Mouse (Mus musculus): ENCODE data around the gene Slc9a9. TPM values are rescaled to one million over a fixed set of nuclear protein-coding genes. Genes with fewer than 3 reads are reported as not detected.

The Slc9a9 gene
- polyA plus RNA-seq, 1 experiment from 2014 or later = 1.6 TPM

DNA sequence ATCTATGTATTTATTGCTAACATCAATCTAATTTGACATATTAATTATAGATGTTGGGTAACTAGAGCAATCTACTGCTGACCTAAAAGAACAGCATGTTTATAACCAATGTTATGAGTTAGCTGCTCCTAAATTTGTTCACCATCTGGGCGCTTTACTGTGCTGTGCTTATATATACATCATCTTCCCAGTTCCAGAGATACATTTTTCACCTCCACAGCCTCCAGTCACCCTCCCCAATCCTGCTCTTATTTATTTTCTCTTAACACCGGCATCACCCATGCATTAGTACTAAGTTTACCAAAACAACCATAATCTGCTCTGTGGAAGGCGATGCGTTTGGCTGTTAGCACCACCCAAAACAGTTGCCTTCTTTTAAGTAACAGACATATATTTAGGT lies 391.0 kb downstream of the Slc9a9 start:
- ATAC-seq (ENCODE audit: low read depth) = no peak

DNA sequence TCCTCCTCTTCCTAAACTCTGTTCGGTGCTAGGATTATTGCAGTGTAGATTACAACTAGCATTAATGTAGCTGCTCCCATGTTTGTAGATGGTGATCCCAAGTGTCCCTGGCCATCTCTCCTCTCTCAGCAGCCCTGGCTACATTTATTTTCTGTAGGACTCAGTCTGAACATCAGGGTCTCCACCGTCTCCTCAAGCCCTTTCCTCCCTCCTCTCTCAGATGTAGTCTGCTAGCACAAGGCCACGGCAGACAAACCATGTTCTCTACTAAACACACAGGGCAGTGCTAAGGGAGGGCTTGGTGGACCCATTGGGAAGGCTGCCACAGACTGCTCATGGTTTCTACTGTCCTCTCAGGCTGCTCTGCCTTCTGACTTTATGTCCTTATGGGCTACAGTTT lies 397.3 kb downstream of the Slc9a9 start:
- Histone ChIP-seq H3K27ac (no peak overlapping the region), H3K4me1 (replicated peaks) (no peaks in the 10 kb centered on the region), H3K4me3 (replicated peaks) (no peak overlapping the region), H3K36me3 (no peaks in the 10 kb centered on the region), H3K9me3 (replicated peaks) (no peaks in the 10 kb centered on the region), H3K9ac (no peak overlapping the region), H3K27me3 (no peaks in the 10 kb centered on the region), H3K4me2 (no peak overlapping the region)
- ATAC-seq (ENCODE audit: low read depth) (no peak), DNase-seq (no peak)
- WGBS (ENCODE audit: insufficient replicate concordance) = 24% methylated on average over 2 of the region's 3 CpGs

More for the DNA sequence above, 391.0 kb downstream of the Slc9a9 start:
- H3K9ac ChIP-seq = no peak overlapping the region
- H3K9me3 ChIP-seq (replicated peaks) = no peaks in the 10 kb centered on the region
- no peak overlapping the region for H3K27ac ChIP-seq
- no peaks in the 10 kb centered on the region for H3K36me3 ChIP-seq
- no peaks in the 10 kb centered on the region for H3K4me1 ChIP-seq (replicated peaks)
- no peak overlapping the region for H3K4me2 ChIP-seq
- H3K4me3 ChIP-seq (replicated peaks) = no peak overlapping the region
- WGBS (ENCODE audit: insufficient replicate concordance) = 76% methylated on average over 4 of the region's 4 CpGs
- H3K27me3 ChIP-seq = no peaks in the 10 kb centered on the region
- no peak for DNase-seq

DNA sequence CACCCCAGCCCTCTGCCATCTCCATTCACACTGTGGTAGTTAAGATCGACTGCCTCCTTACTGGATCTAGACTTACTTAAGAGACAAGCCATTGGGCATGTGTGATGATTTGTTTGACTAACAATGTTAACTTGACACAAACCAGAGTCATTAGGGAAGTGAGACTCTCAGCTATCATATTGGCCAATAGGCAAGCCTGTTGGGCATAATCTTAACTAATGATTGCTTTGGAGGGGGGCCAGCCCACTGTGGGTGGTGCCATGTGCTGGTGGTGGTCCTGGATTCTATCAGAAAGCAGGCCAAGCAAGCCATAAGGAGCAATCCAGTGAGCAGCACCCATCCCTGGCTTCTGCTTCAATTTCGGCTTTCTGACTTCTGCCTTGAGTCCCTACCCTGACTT lies 398.8 kb downstream of the Slc9a9 start:
- no peaks in the 10 kb centered on the region for H3K27me3 ChIP-seq
- H3K27ac ChIP-seq = no peak overlapping the region
- ATAC-seq (ENCODE audit: low read depth) = no peak
- H3K9ac ChIP-seq = no peak overlapping the region
- H3K4me1 ChIP-seq (replicated peaks) = no peaks in the 10 kb centered on the region
- whole genome bisulfite sequencing (ENCODE audit: insufficient replicate concordance) = 66% methylated on average over 2 of the region's 2 CpGs
- no peak overlapping the region for H3K4me2 ChIP-seq
- no peak for DNase-seq
- H3K4me3 ChIP-seq (replicated peaks) = no peak overlapping the region
- H3K36me3 ChIP-seq = no peaks in the 10 kb centered on the region
- no peaks in the 10 kb centered on the region for H3K9me3 ChIP-seq (replicated peaks)

DNA sequence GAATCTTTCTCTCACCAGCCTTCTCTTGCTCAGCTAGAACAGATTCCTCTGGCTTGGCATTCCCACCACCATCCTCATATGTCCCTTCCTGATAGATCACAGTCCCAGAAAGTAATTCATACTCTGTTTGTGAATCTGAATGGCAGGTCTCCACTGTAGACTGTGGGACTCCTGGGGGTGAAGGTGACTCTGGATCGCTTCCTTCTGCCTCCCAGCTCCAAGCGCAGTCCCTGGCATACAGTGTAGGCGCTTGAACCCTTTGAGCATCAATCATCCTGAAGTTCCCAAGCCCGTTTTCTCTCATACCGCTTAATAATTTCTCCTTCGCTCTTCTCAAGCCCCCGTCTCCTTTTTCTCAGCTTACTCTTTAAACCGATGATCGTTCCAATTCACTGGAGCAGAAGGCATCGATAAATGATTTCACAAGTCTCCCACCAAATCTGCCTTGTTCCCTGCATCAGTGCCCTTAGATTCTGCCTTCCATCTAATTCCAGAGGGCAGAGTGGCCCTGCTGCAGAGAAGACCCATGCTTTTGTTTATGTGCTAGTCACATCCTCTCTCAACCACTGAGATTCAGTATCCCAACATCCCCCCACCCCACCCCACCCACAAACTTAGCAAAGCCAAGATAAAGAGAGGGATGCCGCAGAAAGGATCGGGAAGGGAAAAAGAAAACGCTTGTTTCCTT lies 401.3 kb downstream of the Slc9a9 start:
- no peak overlapping the region for H3K4me2 ChIP-seq
- H3K27me3 ChIP-seq = no peaks in the 10 kb centered on the region
- H3K27ac ChIP-seq = no peak overlapping the region
- DNase-seq = no peak
- no peaks in the 10 kb centered on the region for H3K36me3 ChIP-seq
- H3K4me1 ChIP-seq (replicated peaks) = no peaks in the 10 kb centered on the region
- no peak overlapping the region for H3K9ac ChIP-seq
- 72% methylated on average over 13 of the region's 13 CpGs for WGBS (ENCODE audit: insufficient replicate concordance)
- H3K4me3 ChIP-seq (replicated peaks) = no peak overlapping the region
- ATAC-seq (ENCODE audit: low read depth) = no peak
- no peaks in the 10 kb centered on the region for H3K9me3 ChIP-seq (replicated peaks)

DNA sequence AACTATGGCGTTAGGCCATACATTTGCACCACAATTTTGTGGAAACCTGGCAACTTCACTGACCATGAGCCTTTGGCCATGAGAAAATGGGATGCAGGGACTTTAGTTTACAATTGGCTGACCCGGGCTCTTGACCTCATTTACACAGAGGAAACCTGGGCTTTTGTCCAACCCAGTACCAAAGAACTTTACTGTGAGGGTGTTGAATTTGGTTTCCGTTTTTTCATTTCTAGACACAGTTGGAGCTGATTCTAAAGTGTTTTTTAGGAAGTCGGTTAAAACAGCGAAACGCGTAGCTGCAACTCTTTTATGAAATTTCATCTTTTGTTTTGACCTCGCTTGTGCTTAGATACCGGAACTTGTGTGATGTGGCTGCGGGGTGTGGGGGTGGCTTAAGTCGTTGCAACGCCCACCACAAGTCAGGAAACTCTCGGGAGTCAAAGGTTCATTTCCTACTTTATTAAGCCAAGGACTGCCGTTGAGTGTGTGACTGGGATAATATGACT lies 402.8 kb downstream of the Slc9a9 start:
- Histone ChIP-seq H3K4me2 (no peak overlapping the region), H3K27me3 (no peaks in the 10 kb centered on the region), H3K4me3 (replicated peaks) (no peak overlapping the region), H3K27ac (no peak overlapping the region), H3K9me3 (replicated peaks) (no peaks in the 10 kb centered on the region), H3K4me1 (replicated peaks) (no peaks in the 10 kb centered on the region), H3K36me3 (no peaks in the 10 kb centered on the region), H3K9ac (no peak overlapping the region)
- DNase-seq (no peak), ATAC-seq (ENCODE audit: low read depth) (peak; percentile 39; the same call in 1 of the 2 replicates)
- 65% methylated on average over 14 of the region's 14 CpGs for WGBS (ENCODE audit: insufficient replicate concordance)

DNA sequence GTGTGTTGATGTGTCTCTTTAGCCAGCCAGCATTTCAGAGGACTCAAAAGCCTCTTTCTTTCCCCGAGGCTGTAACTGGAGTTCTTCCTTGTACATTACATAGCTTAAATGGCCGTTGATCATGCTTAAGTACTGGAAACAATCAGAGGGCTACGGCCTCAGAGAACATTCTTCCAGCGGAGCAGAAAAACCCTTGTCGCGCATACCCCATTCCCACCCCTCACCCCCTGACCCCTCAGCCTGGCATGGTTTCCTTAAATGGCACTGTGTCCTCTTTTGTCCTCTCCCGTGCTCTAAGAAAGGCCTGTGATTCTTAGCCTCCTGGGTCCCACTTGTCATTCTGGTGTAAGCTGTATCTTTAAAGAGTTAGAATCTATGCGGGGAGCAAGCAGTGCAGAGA lies 404.0 kb downstream of the Slc9a9 start:
- Histone ChIP-seq H3K9me3 (replicated peaks) (no peaks in the 10 kb centered on the region), H3K4me1 (replicated peaks) (no peaks in the 10 kb centered on the region), H3K9ac (no peak overlapping the region), H3K36me3 (no peaks in the 10 kb centered on the region), H3K27me3 (no peaks in the 10 kb centered on the region), H3K4me3 (replicated peaks) (no peak overlapping the region), H3K4me2 (no peak overlapping the region), H3K27ac (no peak overlapping the region)
- no peak for DNase-seq
- WGBS (ENCODE audit: insufficient replicate concordance) = 70% methylated on average over 8 of the region's 8 CpGs
- no peak for ATAC-seq (ENCODE audit: low read depth)

DNA sequence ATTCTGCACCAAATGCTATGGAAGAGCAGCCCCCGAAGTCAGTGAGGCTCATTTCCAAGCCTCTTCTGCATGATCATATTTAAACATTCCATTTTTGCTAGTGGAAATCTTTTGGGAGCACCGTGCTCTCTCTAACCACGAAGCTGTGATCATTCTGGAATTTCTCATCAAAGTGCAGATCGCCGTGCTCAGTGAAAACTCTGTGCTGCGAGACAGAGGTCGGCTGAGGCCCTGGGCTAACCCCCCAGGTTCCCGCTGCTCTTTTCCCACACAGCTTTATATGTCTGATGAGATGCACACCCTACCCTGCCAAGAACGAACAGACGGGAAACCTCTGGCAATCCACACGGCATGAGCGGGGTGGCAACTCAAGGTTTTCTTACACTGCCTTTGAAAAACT lies 406.1 kb downstream of the Slc9a9 start:
- Histone ChIP-seq H3K9me3 (replicated peaks) (no peaks in the 10 kb centered on the region), H3K27me3 (no peaks in the 10 kb centered on the region), H3K27ac (no peak overlapping the region), H3K9ac (no peak overlapping the region), H3K4me2 (no peak overlapping the region), H3K4me3 (replicated peaks) (no peak overlapping the region), H3K36me3 (no peaks in the 10 kb centered on the region), H3K4me1 (replicated peaks) (no peaks in the 10 kb centered on the region)
- no peak for DNase-seq
- WGBS (ENCODE audit: insufficient replicate concordance) = 70% methylated on average over 12 of the region's 12 CpGs
- no peak for ATAC-seq (ENCODE audit: low read depth)

DNA sequence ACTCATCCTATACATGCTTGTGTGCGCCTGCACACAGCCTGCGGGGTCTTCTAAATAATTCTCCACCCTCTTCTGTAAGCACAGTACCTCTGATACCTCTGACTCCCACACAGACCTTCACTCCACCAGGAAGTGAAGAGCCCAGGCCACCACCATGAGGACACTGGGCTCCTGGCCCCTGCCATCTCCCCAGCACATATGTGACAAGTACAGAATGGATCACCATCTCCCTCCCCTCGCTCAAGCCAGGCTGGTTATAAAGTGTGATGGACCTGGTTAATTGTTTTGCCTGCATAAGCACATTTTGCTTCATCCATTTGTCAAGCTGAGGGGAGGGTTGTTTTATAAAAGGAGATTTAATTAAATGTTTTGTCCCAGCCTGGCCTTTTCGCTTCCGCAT lies 408.2 kb downstream of the Slc9a9 start:
- no peak overlapping the region for H3K9ac ChIP-seq
- H3K27ac ChIP-seq = no peak overlapping the region
- no peaks in the 10 kb centered on the region for H3K9me3 ChIP-seq (replicated peaks)
- 77% methylated on average over 5 of the region's 5 CpGs for WGBS (ENCODE audit: insufficient replicate concordance)
- ATAC-seq (ENCODE audit: low read depth) = no peak
- H3K4me2 ChIP-seq = no peak overlapping the region
- H3K4me3 ChIP-seq (replicated peaks) = no peak overlapping the region
- no peaks in the 10 kb centered on the region for H3K4me1 ChIP-seq (replicated peaks)
- DNase-seq = no peak
- no peaks in the 10 kb centered on the region for H3K27me3 ChIP-seq
- H3K36me3 ChIP-seq = no peaks in the 10 kb centered on the region

DNA sequence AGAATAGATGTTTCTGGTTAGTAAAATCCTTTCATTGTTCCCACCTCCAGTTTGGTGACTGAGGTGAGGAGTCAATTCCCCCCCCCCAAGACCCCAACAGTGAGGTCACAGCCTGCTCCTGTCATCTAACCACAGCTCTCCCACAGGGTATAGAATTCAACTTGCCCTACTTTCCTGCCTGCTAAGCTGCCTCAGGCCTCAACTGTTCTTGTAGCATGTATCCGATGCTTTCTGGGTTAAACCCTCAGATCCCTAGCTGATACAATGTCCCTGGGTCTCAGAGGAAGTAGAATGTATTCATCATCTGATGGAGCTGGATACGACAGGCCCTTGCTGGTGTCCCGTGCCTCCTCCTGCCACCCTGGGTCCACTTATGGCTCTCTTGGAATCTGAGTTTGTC lies 408.9 kb downstream of the Slc9a9 start:
- Histone ChIP-seq H3K4me3 (replicated peaks) (no peak overlapping the region), H3K4me2 (no peak overlapping the region), H3K9ac (no peak overlapping the region), H3K36me3 (no peaks in the 10 kb centered on the region), H3K27ac (no peak overlapping the region), H3K4me1 (replicated peaks) (no peaks in the 10 kb centered on the region), H3K9me3 (replicated peaks) (no peaks in the 10 kb centered on the region), H3K27me3 (no peaks in the 10 kb centered on the region)
- WGBS (ENCODE audit: insufficient replicate concordance) = 47% methylated on average over 3 of the region's 3 CpGs
- ATAC-seq (ENCODE audit: low read depth) (no peak), DNase-seq (no peak)

DNA sequence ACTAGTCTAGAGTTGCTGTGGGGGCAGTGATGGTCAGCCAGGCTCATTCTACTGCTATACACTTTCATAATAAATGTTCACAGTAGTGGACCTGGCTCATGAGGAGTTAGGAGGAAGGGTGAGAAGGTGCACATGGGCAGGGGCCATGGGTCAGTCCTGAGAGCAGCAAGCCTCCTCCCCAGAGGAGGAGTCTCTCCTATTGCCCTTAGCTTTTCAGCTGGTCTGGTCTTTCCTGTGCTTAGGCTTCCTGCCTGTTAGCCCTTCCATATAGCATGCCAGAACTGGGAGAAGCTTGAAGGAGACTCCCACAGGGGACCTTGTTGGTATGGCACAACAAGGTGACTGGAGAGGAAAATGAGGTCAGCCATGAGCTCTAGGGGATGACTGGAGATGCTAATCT lies 410.2 kb downstream of the Slc9a9 start:
- H3K9me3 ChIP-seq (replicated peaks) = no peaks in the 10 kb centered on the region
- no peaks in the 10 kb centered on the region for H3K36me3 ChIP-seq
- no peak overlapping the region for H3K27ac ChIP-seq
- ATAC-seq (ENCODE audit: low read depth) (no peak), DNase-seq (no peak)
- no peak overlapping the region for H3K9ac ChIP-seq
- H3K27me3 ChIP-seq = no peaks in the 10 kb centered on the region
- no peak overlapping the region for H3K4me3 ChIP-seq (replicated peaks)
- H3K4me2 ChIP-seq = no peak overlapping the region
- H3K4me1 ChIP-seq (replicated peaks) = no peaks in the 10 kb centered on the region

DNA sequence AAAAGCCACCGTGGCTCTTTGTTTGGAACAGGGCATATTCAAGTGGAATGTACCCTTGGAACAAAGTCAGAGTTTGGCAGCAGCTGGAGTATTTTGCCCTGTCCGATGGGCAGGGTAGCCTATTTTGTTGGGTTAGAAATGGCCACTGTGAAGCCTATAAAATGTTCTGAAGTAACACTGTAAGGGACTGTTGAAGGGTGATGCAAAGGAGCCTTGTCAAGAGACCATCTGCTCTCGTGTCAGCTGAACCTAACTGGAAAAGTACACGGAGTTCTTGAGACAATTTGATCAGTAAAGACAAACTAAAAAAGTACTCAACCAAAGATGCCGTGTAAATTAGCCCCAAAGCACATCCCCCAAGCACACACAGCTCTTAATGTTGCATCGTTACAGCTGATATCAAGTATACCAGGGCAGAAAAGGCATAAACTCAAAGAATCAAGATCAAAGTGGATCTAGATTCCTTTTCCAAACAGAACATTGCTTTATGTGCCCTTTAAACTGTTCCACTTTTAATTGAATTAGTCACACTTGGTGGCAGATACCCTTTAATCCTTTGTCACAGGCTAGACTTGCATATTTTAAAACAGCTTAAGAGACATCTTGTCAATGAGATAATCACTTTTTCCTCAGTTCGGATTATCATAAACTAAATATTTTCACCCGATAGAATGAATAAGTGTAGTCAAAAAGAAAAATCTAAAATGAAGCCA lies 416.6 kb downstream of the Slc9a9 start:
- 68% methylated on average over 8 of the region's 8 CpGs for WGBS (ENCODE audit: insufficient replicate concordance)
- H3K27ac ChIP-seq = no peak overlapping the region
- no peak overlapping the region for H3K9ac ChIP-seq
- ATAC-seq (ENCODE audit: low read depth) (no peak), DNase-seq (no peak)
- no peaks in the 10 kb centered on the region for H3K9me3 ChIP-seq (replicated peaks)
- no peaks in the 10 kb centered on the region for H3K36me3 ChIP-seq
- H3K4me2 ChIP-seq = no peak overlapping the region
- H3K4me3 ChIP-seq (replicated peaks) = no peak overlapping the region
- no peaks in the 10 kb centered on the region for H3K27me3 ChIP-seq
- H3K4me1 ChIP-seq (replicated peaks) = no peaks in the 10 kb centered on the region

DNA sequence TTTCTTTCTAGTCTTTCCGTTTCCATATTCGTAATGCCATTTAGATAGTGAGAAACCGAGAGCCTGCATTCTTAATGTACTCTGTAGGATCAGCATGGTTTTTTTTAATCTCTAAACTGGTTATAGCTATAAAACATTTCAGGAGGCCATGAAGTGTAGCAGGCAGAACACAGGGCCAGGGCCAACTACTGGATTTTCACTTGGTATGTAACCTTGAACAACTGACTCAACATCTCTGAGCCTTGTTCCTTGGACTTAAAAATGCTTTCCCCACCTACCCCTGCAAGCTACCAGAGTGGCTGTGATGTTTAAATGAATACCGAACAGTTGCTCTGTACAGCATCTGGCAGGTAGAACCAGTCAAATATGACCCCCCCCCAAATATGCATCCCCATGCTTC lies 418.5 kb downstream of the Slc9a9 start:
- Histone ChIP-seq H3K27ac (no peak overlapping the region), H3K4me1 (replicated peaks) (no peaks in the 10 kb centered on the region), H3K9me3 (replicated peaks) (no peaks in the 10 kb centered on the region), H3K36me3 (no peaks in the 10 kb centered on the region), H3K4me2 (no peak overlapping the region), H3K4me3 (replicated peaks) (no peak overlapping the region), H3K9ac (no peak overlapping the region), H3K27me3 (no peaks in the 10 kb centered on the region)
- no peak for ATAC-seq (ENCODE audit: low read depth)
- DNase-seq = no peak
- 73% methylated on average over 4 of the region's 4 CpGs for WGBS (ENCODE audit: insufficient replicate concordance)
